Mouse (Mus musculus): ENCODE measurements around the gene Msrb1. TPM values are rescaled to one million over a fixed set of nuclear protein-coding genes. Genes with fewer than 3 reads are reported as not detected.
A peak's percentile ranks its signal among the peaks of the same experiment; 100 is the strongest.

Gene Msrb1
- polyA plus RNA-seq, 1 experiment from 2014 or later = 17.8 TPM

DNA sequence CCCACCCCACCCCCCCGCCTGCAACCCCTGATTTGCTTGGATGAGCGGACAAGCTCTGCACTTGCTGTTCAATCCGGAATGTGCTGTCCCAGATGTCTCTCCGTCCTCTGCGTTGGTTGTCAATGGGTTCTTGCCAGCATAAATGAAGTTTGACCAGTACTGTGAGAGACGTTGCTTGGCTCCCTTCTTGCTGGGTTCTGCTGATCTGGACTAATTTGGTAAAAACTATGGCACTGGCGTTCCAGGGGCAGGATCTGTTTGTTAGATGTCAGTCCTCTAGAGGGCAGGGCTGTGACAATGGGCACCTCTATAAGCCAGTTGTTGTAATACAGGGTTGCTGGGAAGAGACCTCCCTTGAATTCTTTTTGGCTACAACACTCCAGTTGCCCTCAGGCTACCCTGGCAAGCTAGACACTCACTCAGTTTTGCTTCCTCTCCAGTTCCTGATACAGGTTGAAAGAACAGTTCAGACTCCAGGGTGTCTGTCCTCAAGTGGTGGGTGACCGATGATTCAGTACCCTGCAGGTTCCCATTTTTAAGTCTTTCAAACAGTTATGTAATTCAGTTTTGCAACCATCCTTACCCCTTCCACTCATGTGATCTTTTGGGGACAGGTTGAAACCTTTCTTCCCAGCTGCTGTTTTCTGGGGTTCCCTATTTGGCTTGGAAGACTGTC is 831 bp downstream of the Msrb1 start:
- H3K27me3 ChIP-seq (ENCODE audit: insufficient read depth, poor library complexity, severe bottlenecking) = no peaks in the 10 kb centered on the region
- WGBS = 25% methylated on average over 8 of the region's 8 CpGs

GRCm38 (mm10) chr17:24738238-24738637 is 1.8 kb downstream of the Msrb1 start:
- no peak overlapping the region for H3K27ac ChIP-seq
- peaks cover 29% of the 10 kb centered on the region for H3K4me1 ChIP-seq
- H3K36me3 ChIP-seq = peaks cover 11% of the 10 kb centered on the region; the same call in 1 of the 2 replicates
- no peak for DNase-seq (ENCODE audit: low spot score)
- 77% methylated on average over 4 of the region's 4 CpGs for WGBS
- H3K9me3 ChIP-seq = no peaks in the 10 kb centered on the region
- no peaks in the 10 kb centered on the region for H3K27me3 ChIP-seq (ENCODE audit: insufficient read depth, poor library complexity, severe bottlenecking)
- H3K4me3 ChIP-seq = no peak overlapping the region

More for the DNA sequence above, 831 bp downstream of the Msrb1 start:
- H3K9me3 ChIP-seq = no peaks in the 10 kb centered on the region
- peaks cover 36% of the 10 kb centered on the region for H3K4me1 ChIP-seq
- H3K27ac ChIP-seq = peak overlapping the region; percentile 88
- peak overlapping the region; percentile 82 for H3K4me3 ChIP-seq
- H3K36me3 ChIP-seq = peaks cover 11% of the 10 kb centered on the region; the same call in 1 of the 2 replicates
- no peak for DNase-seq (ENCODE audit: low spot score)

- Histone ChIP-seq H3K4me3 (no peak overlapping the region), H3K9me3 (no peaks in the 10 kb centered on the region), H3K4me1 (peaks cover 27% of the 10 kb centered on the region), H3K27me3 (ENCODE audit: insufficient read depth, poor library complexity, severe bottlenecking) (no peaks in the 10 kb centered on the region), H3K36me3 (peaks cover 11% of the 10 kb centered on the region; the same call in 1 of the 2 replicates), H3K27ac (no peak overlapping the region)
- 78% methylated on average over 8 of the region's 8 CpGs for WGBS
- DNase-seq (ENCODE audit: low spot score) = no peak
Observed at GRCm38 (mm10) chr17:24739926-24740325, 3.5 kb downstream of the Msrb1 start.

- H3K27ac ChIP-seq = no peak overlapping the region
- H3K4me3 ChIP-seq = no peak overlapping the region
- no peak for DNase-seq (ENCODE audit: low spot score)
- H3K36me3 ChIP-seq = peaks cover 11% of the 10 kb centered on the region; the same call in 1 of the 2 replicates
- 0 out of 2 replicates have a peak, but pooled peaks cover under 1% of the 10 kb centered on the region for H3K27me3 ChIP-seq (ENCODE audit: insufficient read depth, poor library complexity, severe bottlenecking)
- H3K9me3 ChIP-seq = no peaks in the 10 kb centered on the region
- peaks cover 13% of the 10 kb centered on the region for H3K4me1 ChIP-seq
- 85% methylated on average over 8 of the region's 8 CpGs for WGBS
Observed at GRCm38 (mm10) chr17:24742307-24742706, 5.9 kb downstream of the Msrb1 start.

- WGBS = 66% methylated on average over 5 of the region's 5 CpGs
- Histone ChIP-seq H3K9me3 (no peaks in the 10 kb centered on the region), H3K4me1 (0 out of 2 replicates have a peak, but pooled peaks cover 4% of the 10 kb centered on the region), H3K27me3 (ENCODE audit: insufficient read depth, poor library complexity, severe bottlenecking) (0 out of 2 replicates have a peak, but pooled peaks cover 6% of the 10 kb centered on the region), H3K4me3 (no peak overlapping the region), H3K36me3 (peaks cover 11% of the 10 kb centered on the region; the same call in 1 of the 2 replicates), H3K27ac (no peak overlapping the region)
- no peak for DNase-seq (ENCODE audit: low spot score)
Observed at GRCm38 (mm10) chr17:24743896-24744295, 7.5 kb downstream of the Msrb1 start.

GRCm38 (mm10) chr17:24744381-24744780 is 7.9 kb downstream of the Msrb1 start:
- Histone ChIP-seq H3K9me3 (no peaks in the 10 kb centered on the region), H3K27me3 (ENCODE audit: insufficient read depth, poor library complexity, severe bottlenecking) (0 out of 2 replicates have a peak, but pooled peaks cover 6% of the 10 kb centered on the region), H3K4me3 (no peak overlapping the region), H3K36me3 (peaks cover 11% of the 10 kb centered on the region; the same call in 1 of the 2 replicates), H3K27ac (no peak overlapping the region), H3K4me1 (0 out of 2 replicates have a peak, but pooled peaks cover 4% of the 10 kb centered on the region)
- DNase-seq (ENCODE audit: low spot score) = no peak
- 61% methylated on average over 3 of the region's 3 CpGs for WGBS

DNA sequence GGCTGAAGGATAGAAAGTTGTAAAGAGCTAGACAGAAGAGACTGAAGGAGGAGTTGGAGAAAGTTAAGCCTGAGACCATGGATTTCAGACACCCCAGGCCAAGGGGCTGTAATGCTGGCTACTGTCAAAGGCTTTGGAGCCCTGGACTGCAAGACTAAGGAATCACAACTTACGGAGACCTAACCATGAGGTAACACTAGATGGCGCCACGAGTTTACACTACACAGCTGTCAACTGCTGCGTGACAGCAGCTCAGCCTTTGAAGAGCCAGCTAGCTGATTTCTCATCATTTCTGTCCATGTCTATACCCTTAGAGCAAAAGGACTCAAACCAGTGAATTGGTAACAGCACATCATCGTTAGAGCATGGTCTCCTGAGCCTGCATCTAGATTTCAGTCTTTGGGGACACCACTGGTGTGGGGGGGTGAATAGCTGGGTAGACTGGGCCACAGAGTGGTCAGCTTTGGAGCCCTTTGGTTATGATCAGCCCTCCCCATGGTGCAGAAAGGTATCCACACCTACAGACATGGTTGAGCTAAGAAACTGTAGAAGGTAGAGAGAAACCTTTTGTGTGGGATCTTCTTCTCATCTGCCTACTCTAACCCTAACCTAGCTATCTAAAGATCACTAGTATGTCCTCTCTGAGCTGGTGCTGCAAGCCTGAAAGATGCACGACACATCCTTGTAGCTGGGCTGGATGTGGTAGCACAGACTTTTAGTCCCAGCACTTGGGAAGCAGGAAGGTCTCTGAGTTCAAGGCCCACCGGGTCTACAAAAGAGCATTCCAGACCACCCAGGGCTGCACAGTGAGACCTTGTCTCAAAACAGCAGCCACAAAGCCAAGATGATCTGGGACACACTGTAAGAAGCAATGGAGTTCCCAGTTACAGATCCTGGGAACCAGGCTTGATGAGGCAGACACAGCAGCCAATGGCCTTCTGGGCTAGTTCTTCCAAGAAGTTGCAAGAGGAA is 9.4 kb downstream of the Msrb1 start:
- WGBS = 19% methylated on average over 7 of the region's 7 CpGs

DNA sequence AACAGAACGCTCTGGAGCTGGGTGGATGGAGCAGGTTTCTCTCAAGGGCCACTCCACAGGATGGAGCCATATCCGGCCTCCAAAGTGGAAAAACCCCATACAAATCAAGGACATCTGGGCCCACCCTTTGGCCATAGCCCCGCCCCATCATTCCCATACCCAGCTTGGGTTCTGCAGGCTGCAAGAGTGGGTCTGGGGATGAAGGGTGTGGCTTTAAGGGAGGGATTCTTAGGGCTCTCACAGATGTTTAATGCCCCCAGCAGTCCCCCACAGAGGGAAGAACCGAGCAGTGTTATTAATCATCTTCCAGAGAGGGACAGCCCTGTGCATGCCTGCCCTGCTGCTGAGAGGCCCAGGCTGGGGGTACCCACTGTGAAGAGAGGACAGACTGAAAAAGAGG is 10.5 kb downstream of the Msrb1 start:
- H3K4me1 ChIP-seq = peaks cover 5% of the 10 kb centered on the region; the same call in 1 of the 2 replicates
- no peaks in the 10 kb centered on the region for H3K9me3 ChIP-seq
- no peak for DNase-seq (ENCODE audit: low spot score)
- peaks cover 2% of the 10 kb centered on the region; the same call in 1 of the 2 replicates for H3K36me3 ChIP-seq
- 45% methylated on average over 4 of the region's 4 CpGs for WGBS
- H3K4me3 ChIP-seq = no peak overlapping the region
- no peak overlapping the region for H3K27ac ChIP-seq
- peaks cover 30% of the 10 kb centered on the region for H3K27me3 ChIP-seq (ENCODE audit: insufficient read depth, poor library complexity, severe bottlenecking)

More for the DNA sequence above, 9.4 kb downstream of the Msrb1 start:
- H3K36me3 ChIP-seq = peaks cover 6% of the 10 kb centered on the region; the same call in 1 of the 2 replicates
- H3K4me3 ChIP-seq = no peak overlapping the region
- no peaks in the 10 kb centered on the region for H3K9me3 ChIP-seq
- H3K4me1 ChIP-seq = 0 out of 2 replicates have a peak, but pooled peaks cover 4% of the 10 kb centered on the region
- H3K27ac ChIP-seq = no peak overlapping the region
- peak; percentile 90 for DNase-seq (ENCODE audit: low spot score)
- H3K27me3 ChIP-seq (ENCODE audit: insufficient read depth, poor library complexity, severe bottlenecking) = peaks cover 18% of the 10 kb centered on the region

DNA sequence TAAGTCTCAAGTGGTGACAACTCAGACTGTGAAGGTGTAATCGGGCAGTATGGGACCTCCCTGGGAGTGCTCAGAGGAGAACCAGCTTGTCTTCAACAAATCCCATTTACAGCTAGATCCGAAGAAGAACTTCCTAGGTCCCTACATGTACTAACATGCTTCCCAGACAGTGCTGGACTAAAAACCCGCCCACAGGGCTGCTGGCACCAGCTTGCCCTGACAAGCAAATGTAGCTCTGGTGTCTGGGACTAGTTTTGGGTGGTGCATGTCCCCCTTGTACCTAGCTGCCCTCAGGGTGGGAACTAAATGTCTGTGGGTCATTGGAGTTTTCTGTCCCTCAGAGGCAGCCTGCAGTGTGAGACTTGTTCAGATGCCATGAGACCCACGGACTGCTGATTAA is 15.1 kb downstream of the Msrb1 start:
- Histone ChIP-seq H3K36me3 (no peaks in the 10 kb centered on the region), H3K27me3 (ENCODE audit: insufficient read depth, poor library complexity, severe bottlenecking) (peaks cover 75% of the 10 kb centered on the region), H3K4me1 (peaks cover 23% of the 10 kb centered on the region), H3K9me3 (no peaks in the 10 kb centered on the region), H3K27ac (no peak overlapping the region), H3K4me3 (no peak overlapping the region)
- no peak for DNase-seq (ENCODE audit: low spot score)
- 9% methylated on average over 4 of the region's 4 CpGs for WGBS

GRCm38 (mm10) chr17:24752415-24753394 is 16.3 kb downstream of the Msrb1 start, which contains the start of gene Hs3st6:
Gene Hs3st6, plus strand, starts transcription at chr17:24752988.
- under 1% methylated on average over 73 of the region's 82 CpGs for WGBS
- no peak within 1 kb of the TSS for H3K27ac ChIP-seq

GRCm38 (mm10) chr17:24757394-24757793 is 21.0 kb downstream of the Msrb1 start:
- Histone ChIP-seq H3K27ac (no peak overlapping the region), H3K27me3 (ENCODE audit: insufficient read depth, poor library complexity, severe bottlenecking) (peaks cover 58% of the 10 kb centered on the region), H3K9me3 (no peaks in the 10 kb centered on the region), H3K4me1 (peaks cover 28% of the 10 kb centered on the region), H3K4me3 (no peak overlapping the region), H3K36me3 (no peaks in the 10 kb centered on the region)
- no peak for DNase-seq (ENCODE audit: low spot score)
- WGBS = 70% methylated on average over 1 of the region's 1 CpGs

More at GRCm38 (mm10) chr17:24752415-24753394, 16.3 kb downstream of the Msrb1 start, which contains the start of gene Hs3st6:
- no peaks in the 10 kb centered on the region for H3K36me3 ChIP-seq
- H3K4me3 ChIP-seq = peak within 1 kb of the TSS; percentile 70
- no peaks in the 10 kb centered on the region for H3K9me3 ChIP-seq
- peaks cover 79% of the 10 kb centered on the region for H3K27me3 ChIP-seq (ENCODE audit: insufficient read depth, poor library complexity, severe bottlenecking)
- H3K4me1 ChIP-seq = peaks cover 19% of the 10 kb centered on the region
- no peak for DNase-seq (ENCODE audit: low spot score)

- WGBS = 54% methylated on average over 5 of the region's 5 CpGs
- no peak for DNase-seq (ENCODE audit: low spot score)
- Histone ChIP-seq H3K9me3 (no peaks in the 10 kb centered on the region), H3K36me3 (no peaks in the 10 kb centered on the region), H3K27me3 (ENCODE audit: insufficient read depth, poor library complexity, severe bottlenecking) (peaks cover 20% of the 10 kb centered on the region), H3K4me1 (peaks cover 39% of the 10 kb centered on the region), H3K4me3 (no peak overlapping the region), H3K27ac (no peak overlapping the region)
Observed at GRCm38 (mm10) chr17:24761121-24761520, 24.7 kb downstream of the Msrb1 start.

All from heart, embryonic 10.5 days (tissue).